Mouse (Mus musculus) CH12.LX (cell line): Measurements from ENCODE around the gene Itgal.

Source experiments
- CTCF ChIP-seq, 2 experiments: IDR thresholded peaks in 1 of 2; conservative IDR thresholded peaks in 1 of 2; 2 replicates each; pipeline ENCODE4 v1.5.1; 2011 to 2012; ENCODE audit warnings: low read depth in 2 of 2, low read length in 2 of 2, improper control_type of control experiment in 1 of 2, inconsistent platforms in 1 of 2, mild to moderate bottlenecking in 1 of 2, moderate library complexity in 1 of 2
- EP300 ChIP-seq: IDR thresholded peaks from 2 replicates; pipeline ENCODE4 v1.6.1; 2011; ENCODE audit warnings: low read length, improper control_type of control experiment
- JUND ChIP-seq: conservative IDR thresholded peaks from 2 replicates; pipeline ENCODE4 v1.6.1; 2011; ENCODE audit warnings: low read depth, low read length, improper control_type of control experiment
- NRF1 ChIP-seq: IDR thresholded peaks from 2 replicates; pipeline ENCODE4 v1.6.1; 2014; ENCODE audit warnings: low read depth, mild to moderate bottlenecking, inconsistent platforms, low read length, improper control_type of control experiment, moderate library complexity
- POLR2AphosphoS2 ChIP-seq: IDR thresholded peaks from 2 replicates; pipeline ENCODE4 v1.6.1; 2011; ENCODE audit warnings: low read depth, low read length, improper control_type of control experiment

DNA sequence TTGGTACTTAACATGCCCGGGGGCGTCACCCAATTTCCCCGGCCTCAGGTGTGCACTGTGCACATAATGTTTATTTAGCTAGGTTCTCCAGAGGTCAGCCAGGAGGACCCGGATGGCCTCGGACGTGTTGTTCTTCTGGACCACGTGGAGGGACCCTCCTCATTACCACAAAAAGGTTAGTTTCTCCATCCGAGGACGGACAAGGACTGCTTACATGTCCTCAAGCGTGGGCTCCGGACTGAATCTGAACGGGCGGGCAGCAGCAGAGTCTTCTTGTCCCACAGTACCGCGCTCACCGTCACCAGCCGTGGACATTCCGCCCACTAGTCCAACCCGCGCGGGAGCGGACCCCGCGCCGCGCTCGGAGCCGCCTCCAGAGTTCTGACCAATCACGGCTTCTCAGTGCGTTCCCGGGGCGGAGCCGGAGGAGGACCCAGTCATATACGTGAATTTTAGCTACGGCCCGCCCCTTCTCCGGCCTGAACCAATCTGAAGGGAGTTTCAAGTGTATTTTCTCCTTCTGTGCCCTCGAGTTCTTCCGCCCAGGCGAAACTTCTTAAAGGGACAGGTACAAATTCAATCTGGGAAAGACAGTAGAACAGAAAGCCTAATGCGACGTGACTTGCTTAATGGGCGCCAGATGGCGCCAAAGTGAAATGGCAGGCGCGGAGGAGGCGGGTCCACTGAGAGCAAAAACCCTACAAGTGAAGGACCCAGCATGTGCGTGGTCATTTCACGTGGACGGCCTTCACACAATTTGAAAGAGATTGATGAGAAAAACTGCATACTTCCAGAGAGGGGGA is 35.5 kb upstream of the Itgal start, which contains the start of gene Dctpp1:
- TF ChIP-seq CTCF (conservative IDR thresholded peaks at IDR 0.05 in 1 of 2, IDR thresholded peaks at IDR 0.05 in 1 of 2; ENCODE audit: low read depth in 2 of 2, low read length in 2 of 2) = peak; percentile 42 to 94
- TF ChIP-seq JUND = peak; percentile 45
- no peak for TF ChIP-seq EP300
- TF ChIP-seq POLR2AphosphoS2 = no peak
- TF ChIP-seq NRF1 = 0 out of 2 replicates have a peak, but pooled peaks have one; percentile 9
